Mouse (Mus musculus): ENCODE measurements around the gene Gal3st2c.
A peak's percentile ranks its signal among the peaks of the same experiment; 100 is the strongest.
"Not testable (repeated sequence)": the region's sequence is repeated elsewhere in the genome, so short reads cannot be mapped to it uniquely, and the experiment has no call there.

Gal3st2c gene

DNA sequence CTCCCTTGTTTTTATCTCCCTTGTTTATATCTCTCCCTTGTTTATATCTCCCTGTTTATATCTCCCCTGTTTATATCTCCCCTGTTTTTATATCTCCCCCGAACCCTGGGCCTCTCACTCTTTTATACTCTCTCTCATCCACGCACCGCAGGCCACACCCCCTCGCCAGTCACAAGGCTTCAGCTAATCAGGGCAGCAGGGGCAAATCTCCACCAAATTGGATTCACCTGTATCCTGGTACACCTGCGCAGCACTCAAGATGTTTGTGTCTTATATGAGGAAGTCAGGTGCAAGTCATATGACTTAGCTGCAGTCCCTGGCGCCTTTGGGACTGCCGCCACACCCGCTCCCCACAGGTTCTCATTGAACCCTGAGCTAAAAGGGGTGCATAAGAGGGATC is at the start of gene Gal3st2c:
Gal3st2c (plus strand) TSS at position 301 of the 400 bp plus-strand sequence.
- not testable (repeated sequence) for DNase-seq (ENCODE audit: low read depth)

DNA sequence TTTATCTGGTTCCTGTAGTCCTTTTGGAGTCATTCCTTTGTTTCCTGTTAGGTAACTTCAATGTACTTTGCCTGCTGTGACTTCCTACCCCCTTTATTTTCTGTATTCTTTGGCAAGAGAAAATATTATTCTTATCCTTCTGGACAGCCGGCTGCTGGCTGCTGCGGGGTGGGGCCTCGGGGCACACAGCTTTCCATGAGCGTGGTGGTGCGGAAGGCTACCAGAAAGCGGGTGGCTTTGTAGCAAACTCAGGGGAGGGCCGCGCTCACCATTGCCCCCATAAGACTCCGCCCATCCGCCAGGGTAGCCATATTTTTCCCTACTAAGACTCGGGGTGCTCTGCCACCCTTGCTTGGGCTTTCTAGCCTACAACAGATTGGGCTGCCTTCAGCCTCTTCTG is 41.2 kb upstream of the Gal3st2c start:
- not testable (repeated sequence) for DNase-seq (ENCODE audit: low read depth)

DNA sequence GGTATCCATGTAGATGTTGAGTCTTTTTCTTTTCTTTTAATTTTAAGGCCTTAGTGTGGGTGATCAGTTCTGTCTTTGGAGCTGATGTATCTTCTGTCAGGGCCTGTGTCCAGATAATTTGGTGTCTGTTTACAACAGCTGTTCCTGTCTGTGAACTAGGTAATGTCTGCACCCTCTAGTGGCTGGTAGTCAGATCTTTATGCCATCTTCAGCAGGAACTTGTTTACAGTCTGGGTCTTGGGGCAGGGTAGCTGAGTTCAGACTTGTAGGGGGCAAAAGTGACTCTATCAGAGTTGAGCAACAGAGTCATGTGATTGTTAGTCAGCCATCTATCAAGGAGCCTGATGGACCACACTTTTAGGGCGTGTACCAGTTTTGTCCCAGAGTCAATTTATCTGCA is 23.8 kb upstream of the Gal3st2c start:
- DNase-seq (ENCODE audit: low read depth) = not testable (repeated sequence)

DNA sequence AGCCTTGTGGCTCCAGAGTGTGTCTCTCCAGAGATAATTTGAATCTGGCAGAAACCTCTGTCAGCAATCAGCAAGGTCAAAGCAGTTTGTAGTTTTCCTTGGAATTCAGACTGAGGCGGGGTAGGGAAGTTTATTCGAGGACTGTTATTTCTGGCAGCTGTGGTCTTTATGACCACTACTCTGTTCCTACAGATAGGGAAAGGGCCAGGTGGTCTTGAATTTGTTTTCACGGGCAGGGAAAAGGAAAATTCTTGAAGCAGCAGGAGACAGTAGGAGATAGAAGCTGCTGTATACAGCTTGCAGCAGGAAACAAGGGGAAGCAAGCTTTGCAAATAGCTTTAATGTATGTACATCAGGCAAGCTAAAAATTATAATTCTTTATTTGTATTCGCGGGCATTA is 19.9 kb upstream of the Gal3st2c start:
- DNase-seq (ENCODE audit: low read depth) = not testable (repeated sequence)

DNA sequence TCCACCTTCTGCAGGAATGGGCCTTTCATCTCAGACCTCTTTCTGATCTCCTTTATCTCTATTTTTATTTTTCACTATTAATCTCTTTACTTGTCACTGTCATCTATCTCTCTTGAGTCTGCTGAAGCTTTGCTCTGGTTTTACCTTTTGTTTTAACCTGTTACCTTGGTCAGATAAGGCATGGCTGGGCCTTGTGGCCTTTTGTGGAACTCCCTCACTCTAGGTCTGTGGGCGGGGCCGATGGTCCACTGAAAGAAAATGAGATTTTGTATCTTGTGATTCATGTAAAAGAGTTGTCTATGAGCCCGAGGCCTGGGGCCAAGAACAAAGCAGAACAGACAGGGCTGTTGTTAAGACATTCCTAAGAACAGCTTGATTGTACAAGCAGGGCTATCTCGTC is 19.5 kb upstream of the Gal3st2c start:
- not testable (repeated sequence) for DNase-seq (ENCODE audit: low read depth)

DNA sequence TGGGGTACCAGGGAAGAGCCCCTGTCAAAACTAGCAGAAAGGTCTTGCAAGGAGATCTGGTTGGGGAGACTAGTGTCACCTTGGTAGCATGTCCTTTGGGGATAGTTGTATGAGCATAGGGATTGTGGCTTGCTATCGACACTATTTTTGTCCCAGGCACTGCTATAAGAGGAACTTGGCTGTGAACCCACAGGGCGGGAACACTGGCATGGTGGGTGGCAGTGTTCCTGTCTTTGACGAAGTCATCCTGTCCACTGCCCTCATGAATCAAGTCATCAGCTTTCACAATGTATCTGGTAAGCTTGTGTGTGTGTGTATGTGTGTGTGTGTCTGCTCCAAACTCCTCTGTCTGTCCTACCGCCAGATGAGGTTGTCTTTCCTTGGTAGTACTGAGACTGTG is 14.5 kb upstream of the Gal3st2c start:
- DNase-seq (ENCODE audit: low read depth) = not testable (repeated sequence)

DNA sequence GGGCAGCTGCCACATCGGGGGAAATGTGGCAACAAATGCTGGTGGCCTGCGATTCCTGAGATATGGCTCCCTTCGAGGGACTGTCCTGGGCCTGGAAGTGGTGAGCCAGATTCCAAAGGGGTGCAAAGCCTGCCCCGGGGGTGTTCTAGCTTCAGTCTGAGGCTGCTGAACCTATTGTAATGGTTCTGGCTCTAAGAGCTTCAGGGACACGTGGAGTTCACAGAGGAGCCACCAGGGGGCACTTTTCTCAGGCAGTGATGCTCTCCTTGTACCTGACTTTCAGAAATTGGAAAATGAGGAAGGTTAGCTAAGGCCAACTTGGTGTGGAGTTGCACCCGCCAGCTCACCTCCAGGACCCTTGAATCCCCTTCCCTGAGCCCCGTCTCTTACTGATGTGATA is 12.0 kb upstream of the Gal3st2c start:
- not testable (repeated sequence) for DNase-seq (ENCODE audit: low read depth)

DNA sequence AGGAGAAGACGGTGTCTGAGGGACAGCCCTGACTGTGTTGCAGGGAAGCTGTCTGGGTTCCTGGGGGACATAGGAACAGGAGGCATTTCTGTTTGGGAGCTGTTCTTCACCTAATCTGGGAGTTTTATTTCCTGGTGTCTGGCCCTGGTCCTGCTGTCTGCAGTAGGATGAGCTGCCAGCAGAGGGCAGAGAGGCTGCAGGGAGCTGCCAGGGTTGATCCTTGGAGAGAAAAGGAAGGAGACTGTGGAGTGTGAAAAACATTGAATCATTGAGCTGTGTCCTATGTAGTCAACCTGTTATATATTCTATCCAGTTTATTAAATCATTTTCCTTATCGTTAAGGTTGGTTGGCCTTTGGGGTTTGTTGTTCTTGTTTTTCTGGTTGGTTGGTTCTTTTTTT is 9.4 kb upstream of the Gal3st2c start:
- DNase-seq (ENCODE audit: low read depth) = not testable (repeated sequence)

DNA sequence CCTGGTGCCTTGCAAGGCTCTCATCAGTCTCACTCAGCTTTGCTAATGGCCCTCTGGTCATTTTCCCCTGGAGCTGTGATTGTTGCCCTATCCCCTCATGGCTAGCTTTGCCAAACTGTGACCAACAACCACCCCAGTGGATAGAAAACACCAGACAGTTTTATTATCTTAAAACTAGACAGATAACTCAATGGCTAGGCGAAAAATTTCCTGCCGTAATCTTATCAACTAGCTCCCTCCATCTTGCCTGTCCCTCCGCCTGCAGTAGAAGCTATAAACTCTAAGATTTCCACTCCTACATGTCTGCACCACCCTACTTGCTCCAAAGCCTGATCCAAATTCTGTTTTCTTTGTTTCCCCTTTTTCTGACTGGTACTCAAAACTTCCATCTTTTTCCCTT is 4.1 kb upstream of the Gal3st2c start:
- peak; percentile 0 for DNase-seq (ENCODE audit: low read depth)

DNA sequence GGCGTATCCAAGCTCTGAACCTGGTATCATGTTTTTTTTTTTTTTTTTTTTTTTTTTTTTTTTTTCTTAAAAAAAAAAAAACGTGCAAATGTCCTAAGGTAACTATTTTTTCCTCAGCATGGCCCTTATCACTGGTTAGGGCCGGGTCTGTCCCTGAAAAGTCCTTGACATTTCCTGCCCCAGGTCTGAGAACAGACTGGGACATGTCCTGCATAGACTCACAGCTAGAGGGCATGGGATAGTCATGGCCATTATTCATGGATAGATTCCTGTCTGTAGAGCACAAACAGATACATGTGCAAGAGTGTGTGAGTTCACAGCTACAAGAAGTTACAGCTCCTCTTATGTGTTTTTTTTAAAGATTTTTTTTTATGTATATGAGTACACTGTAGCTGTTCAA is 1.5 kb upstream of the Gal3st2c start:
- DNase-seq (ENCODE audit: low read depth) = no peak

DNA sequence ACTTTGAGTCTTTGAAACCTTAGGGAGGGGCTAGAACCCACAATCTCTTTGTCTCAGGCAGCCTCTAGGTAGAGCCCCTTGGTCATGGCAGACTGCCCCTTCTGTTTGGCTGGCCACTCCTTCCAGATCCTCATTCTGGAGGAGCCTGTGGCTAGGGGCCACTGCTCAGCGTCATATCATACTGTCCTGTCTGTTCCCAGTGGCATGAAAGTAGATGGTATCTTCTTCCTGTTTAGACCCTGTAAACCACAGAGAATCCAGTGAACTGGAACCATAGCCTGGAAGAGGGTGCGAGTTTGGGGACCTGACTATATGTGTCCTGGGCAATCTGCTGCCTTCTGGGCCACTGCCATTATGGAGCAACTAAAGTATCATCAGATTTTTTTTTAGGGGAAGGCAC is 759 bp downstream of the Gal3st2c start:
- DNase-seq (ENCODE audit: low read depth) = not testable (repeated sequence)

DNA sequence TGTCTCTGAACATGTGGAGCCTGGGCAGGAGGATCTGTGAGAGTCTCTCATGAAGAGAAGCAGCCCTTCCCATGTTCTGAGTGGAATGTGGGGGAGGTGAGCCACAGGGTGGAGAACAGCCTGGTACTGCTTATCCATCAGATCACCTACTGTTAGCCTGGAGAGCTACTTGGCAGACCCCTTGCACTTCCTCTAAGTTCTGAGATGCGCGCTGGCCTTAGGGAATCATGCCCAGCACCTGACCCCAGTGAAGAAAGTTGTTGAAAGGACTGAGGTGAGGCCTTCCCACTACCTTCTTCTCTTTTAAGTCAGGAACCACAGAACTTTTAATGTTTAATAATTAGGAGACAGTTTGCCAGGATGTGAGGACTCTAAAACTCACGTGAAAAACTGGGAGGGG is 1.2 kb downstream of the Gal3st2c start:
- not testable (repeated sequence) for DNase-seq (ENCODE audit: low read depth)

DNA sequence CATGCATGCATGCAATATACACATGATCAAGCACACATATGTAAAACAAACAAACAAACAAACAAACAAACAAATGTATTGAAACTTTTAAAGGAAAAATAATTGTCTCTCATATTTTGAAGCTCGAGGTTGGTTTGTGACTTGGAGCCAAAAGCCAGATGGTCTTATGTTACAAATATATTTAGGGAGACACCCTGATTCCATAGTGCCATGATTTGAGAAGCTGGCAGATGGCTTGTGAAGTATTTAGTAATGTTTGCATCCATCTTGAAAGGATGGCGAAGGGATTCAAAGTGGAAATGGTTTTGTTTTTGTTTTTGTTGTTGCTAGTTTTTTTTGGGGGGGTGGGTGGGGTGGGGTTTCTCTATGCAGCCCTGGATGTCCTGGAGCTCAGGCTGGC is 10.7 kb downstream of the Gal3st2c start:
- no peak for DNase-seq (ENCODE audit: low read depth)

DNA sequence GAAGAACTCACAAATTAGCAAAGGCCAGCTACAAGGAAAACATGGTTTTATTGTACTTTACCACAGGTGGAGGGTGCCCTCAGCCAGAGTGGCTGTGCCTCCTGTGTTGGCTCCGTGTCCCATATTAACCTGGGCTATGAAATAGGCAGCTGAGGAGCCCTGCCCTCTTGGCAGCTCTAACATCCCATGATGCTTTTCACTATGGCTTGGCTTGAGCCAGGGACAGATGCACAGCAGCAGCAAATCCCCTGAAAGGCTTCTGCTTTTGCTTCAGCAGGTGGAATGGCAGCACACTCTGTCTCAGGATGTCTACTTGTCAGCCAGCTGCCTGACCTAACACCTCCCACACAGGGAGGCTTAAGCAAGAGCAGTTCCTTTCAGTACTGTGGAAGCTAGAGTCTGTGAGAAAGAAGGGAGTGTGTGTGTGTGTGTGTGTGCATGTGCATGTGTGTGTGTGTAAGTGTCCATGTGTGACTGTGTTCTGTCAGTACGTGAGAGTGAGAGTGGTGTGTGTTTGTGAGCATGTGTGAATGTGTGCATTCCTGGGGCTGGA is 15.7 kb downstream of the Gal3st2c start:
- not testable (repeated sequence) for DNase-seq (ENCODE audit: low read depth)

DNA sequence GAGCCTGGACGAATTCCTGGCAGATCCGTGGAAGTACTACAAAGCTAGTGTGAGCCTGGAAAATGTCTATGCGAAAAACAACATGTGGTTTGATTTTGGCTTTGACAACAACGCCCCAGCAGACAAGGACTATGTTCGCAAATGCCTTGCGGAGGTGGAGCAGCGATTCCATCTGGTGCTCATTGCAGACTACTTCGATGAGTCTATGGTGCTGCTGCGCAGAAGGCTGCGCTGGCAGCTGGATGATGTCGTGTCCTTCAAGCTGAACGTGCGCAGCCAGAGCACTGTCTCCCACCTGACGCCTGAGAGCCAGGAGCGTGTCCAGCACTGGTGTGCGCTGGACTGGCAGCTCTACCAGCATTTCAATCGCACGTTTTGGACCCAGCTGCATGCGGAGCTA is 18.5 kb downstream of the Gal3st2c start:
- not testable (repeated sequence) for DNase-seq (ENCODE audit: low read depth)

DNA sequence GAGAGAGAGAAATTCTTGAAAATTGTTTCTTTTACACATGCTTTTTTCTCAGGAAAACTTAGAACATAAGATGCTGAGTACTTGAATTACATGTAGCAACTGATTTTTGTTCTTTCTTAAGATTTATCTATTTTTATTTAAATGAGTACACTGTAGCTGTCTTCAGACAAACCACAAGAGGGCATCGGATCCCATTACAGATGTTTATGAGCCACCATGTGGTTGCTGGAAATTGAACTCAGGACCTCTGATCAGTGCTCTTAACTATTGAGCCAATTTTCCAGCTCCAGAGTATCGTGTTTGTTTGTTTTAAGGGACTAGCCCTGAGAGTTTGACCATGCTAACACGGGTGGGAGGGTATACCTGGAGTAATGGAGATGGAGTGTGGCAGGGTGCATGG is 21.3 kb downstream of the Gal3st2c start:
- peak; percentile 25 for DNase-seq (ENCODE audit: low read depth)

DNA sequence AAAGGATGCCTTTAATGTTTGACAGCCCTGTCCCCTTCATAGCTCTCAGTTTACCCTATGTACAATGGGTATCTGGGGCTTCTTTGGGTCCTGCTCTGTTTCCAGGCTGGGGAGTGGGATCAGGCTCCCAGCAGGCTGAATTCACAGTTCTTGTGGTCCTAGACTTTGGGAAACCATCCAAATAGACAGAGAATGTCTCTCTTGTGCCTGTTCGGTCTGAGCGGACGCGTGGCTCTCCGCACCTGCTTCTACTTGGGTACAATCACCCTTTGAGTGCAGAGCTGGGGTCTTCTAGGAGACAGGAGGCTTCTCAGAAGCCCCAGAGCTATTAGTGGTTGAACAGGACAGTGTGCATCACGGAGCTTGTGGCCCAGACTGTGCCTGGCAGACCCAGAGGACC is 29.8 kb downstream of the Gal3st2c start, which contains the start of gene Neu4:
Neu4 (plus strand) TSS at position 301 of the 400 bp plus-strand sequence.
- DNase-seq (ENCODE audit: low read depth) = no peak

DNA sequence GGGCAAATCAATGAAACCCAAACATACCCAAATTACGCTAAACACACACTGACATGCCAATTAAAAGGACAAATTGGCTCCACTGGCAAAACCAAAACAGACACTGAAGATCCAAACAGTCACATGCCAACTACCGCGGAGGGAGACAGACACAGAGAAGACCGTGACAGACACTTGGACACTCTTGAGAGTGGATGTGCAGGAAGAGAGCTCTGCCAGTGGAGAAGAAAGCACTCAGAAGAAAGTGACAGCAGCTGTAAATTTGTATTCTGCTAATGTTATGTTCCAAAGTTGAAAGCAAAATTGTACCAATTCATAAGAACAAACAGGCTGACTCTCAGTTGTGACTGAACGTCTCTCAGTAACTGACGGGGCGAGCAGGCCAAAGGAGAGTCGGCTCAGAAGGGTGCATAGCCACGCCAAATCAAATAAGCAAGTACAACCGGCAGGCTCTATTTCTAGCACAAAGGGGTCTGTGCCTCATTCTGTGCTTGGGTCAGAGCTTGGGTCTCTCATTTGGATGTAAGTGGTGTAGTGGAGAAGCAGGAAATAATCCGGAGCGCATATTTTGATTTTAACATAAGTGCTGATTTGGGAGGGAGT is 37.3 kb downstream of the Gal3st2c start:
- no peak for DNase-seq (ENCODE audit: low read depth)

DNA sequence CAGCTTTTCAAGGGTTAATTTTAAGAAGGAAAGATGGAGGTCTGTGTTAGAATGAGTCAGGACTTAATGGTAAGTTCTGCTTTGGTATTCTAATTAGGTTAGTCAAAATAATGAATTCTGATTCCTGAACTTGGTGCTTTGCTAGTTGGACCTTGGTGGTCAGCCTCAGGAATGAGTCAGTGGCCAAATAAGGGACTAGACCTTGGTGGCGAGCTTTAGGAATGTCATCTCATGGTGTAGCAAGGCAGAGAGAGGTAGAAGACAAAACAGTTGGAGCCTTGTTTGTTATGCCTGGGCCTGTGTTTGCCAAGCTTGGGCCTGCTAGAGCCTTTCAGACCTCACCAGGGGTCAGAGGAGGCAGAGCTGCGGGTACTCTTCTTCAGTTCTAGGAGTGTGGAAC is 38.4 kb downstream of the Gal3st2c start:
- DNase-seq (ENCODE audit: low read depth) = no peak

DNA sequence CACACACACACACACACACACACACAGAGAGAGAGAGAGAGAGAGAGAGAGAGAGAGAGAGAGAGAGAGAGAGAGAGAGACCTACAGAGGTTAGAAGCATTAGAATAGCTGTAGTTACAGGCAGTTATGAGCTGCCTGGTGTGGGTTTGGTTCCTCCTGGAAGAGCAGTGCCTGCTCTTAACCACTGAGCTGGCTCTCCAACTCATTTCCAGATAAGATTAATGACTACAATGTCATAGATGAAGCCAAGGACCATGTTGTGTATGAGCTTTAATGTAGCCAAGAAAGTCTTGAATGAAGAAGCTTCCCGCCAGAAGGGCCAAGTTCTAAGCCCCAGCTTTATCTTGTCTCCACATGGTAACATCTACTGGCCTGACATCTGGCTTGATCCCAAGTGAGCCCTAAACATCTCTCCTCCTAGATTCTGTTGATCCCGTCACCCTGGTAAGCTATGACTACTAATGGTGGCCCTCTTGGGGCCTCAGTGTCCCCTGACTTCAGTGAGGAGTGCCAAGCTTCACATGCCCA is 42.8 kb downstream of the Gal3st2c start:
- DNase-seq (ENCODE audit: low read depth) = no peak

DNA sequence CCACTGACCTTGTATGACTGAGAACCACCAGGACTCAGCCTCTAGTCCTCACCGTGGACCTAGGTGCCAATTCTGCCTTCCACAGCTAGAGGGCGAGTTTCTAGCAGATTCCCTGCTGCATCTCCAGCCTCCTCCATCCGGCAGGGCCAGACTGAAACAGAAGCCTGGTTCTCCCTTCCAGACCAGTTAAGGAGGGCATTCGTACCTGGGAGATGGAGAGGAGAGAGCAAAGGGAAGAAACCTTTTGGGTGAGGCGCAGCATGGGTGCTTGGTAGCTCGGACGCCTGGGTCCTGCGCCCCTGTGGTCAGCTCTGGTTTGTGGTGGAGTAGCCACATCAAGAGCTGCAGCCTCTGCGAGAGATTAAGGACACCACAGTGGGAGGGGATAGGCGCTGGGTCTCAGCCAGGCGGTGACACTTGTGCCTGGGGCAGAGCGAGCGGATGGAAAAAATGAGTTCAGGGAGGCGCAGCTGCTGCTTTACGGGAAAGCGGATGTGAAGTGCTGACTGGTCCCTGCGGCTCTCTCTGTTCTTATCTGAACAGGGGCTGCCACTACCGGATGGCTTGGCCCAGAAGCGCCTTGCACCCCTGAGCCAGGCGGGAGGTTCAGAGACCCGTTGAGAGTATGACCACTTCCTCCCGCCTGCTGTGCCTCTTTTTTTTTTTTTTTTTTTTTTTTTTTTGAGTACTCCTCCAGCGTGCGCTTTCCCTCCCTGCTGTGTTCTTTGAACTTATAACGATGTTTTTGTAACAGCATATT is 44.9 kb downstream of the Gal3st2c start:
- peak; percentile 58 for DNase-seq (ENCODE audit: low read depth)

DNA sequence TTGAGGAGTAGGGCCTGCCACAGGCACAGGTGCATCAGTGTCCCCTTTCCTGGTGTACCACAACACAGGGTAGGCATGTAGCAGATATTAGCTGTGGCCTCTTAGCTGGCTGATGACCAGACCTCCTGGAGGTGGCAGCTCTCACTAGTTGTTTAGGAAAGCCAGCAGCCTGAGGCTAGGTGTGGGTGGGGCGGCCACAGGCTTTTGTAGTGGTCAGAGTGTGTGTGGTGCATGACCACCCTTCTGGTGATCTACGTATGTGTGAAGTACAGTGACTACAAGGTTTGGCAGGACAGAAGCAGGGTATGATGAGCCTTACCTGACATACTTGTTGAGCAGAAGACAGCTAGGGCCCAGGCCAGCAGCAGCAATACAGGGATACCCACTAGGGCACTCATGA is 50.1 kb downstream of the Gal3st2c start:
- no peak for DNase-seq (ENCODE audit: low read depth)

DNA sequence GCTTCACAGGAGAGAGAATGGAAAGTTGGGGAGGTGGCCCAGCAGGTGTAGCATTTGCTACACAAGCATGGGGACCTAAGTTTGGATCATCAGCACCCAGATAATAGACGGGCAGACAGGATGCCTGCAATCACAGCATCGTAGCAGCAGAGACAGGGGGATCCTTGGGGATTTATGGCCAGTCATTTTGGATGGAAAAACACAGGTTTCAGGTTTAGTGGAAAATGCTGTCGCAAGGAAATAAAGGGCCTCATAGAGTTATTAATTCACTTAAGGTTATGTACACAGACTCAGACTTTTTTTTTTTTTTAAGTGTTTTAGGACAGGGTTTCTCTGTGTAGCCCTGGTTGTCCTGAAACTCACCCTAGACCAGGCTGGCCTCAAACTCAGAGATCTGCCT is 55.2 kb downstream of the Gal3st2c start:
- no peak for DNase-seq (ENCODE audit: low read depth)
